16 mouse cellular contexts compared by ENCODE assay signal in genomic region chr11:31731459-31731858, GRCm38 (mm10).
"Had no signal": no experiment of that assay in that cellular context is flagged by ENCODE, and none has a peak within 500 bp of the region (broad histone marks: within the 10 kb centered on the region; RNA-seq: fewer than 3 reads in every experiment).

No protein-coding gene starts in this region.

- H3K9me3 ChIP-seq: liver, embryonic 15.5 days; megakaryocyte, embryonic 14.5 days; neural tube, embryonic 15.5 days had no signal

- DNase-seq: kidney, adult 9 months; kidney, postnatal 4 days; lung, adult 2 months; lung, postnatal 4 days; right cerebral cortex, postnatal 4 days; spleen, adult 18-20 months; thymus, adult 2 months; thymus, postnatal 25 days had no signal

- ATAC-seq: inflammation-experienced regulatory T-cells, adult 6 months; intestine, postnatal 0 days; lung, postnatal 0 days had no signal

- H3K27me3 ChIP-seq: megakaryocyte, embryonic 14.5 days; neural tube, embryonic 15.5 days had no signal

- H3K36me3 ChIP-seq: liver, embryonic 15.5 days; neural tube, embryonic 15.5 days had no signal

- H3K9ac ChIP-seq: liver, embryonic 15.5 days; neural tube, embryonic 15.5 days had no signal

- H3K27ac ChIP-seq: kidney, postnatal 0 days; left cerebral cortex, adult 2 months; liver, embryonic 15.5 days; neural tube, embryonic 15.5 days had no signal

- H3K4me3 ChIP-seq: left cerebral cortex, adult 2 months; liver, embryonic 15.5 days; megakaryocyte, embryonic 14.5 days; neural tube, embryonic 15.5 days had no signal

- H3K4me2 ChIP-seq: liver, embryonic 15.5 days; neural tube, embryonic 15.5 days had no signal
